Mouse (Mus musculus): ENCODE measurements around the gene Tpra1.

DNA sequence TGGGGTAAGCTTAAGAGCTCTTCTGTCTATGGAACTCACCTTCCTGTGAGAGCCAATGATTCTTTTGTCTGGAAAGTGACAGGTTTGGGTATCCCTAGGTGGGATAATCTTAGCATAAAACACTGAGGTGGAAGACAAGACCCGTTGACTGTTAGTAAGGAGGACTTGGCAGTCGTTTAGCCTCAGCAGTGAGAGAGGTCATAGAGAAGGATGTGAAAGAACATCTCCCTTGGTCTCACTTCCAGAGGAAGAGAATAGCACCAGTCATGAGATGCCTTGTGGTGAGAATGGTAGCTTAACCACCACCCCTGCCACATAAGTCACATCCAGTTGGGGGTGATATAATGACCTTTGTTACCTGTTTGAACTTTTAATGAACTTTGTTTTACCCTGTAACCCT is 54.7 kb downstream of the Tpra1 start:
- TF ChIP-seq CTCF (IDR thresholded peaks at IDR 0.05; ENCODE audit: borderline replicate concordance, extremely low read depth, insufficient read depth, insufficient read length) (no peak), POLR2A (IDR thresholded peaks at IDR 0.05; ENCODE audit: borderline replicate concordance, extremely low read depth, insufficient read depth, insufficient read length, poor library complexity, severe bottlenecking) (no peak)
